In the genomic region with DNA sequence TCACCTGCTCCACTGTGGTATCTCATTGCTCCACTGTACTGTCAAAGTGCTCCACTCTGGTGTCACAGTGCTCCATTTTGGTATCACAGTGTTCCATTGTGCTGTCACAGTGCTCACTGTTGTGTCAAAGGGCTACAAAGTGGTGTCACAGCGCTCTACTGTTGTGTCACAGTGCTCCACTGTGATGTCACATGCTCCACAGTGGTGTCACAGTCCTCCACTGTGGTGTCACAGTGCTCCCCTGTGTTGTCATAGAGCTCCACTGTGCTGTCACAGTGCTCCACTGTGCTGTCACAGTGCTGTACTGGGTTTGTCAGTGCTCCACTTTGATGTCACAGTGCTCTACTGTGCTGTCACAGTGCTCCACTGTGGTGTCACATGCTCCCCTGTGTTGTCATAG, we compare ENCODE assay signal across 27 mouse cellular contexts.
A peak's percentile ranks its signal among the peaks of the same experiment; 100 is the strongest.
DNase-seq lines count a peak whose midpoint lies in the region; ATAC-seq and TF ChIP-seq lines count a peak whose summit lies in the region.
"Had no signal": no experiment of that assay in that cellular context is flagged by ENCODE, and none has a peak within 500 bp of the region (broad histone marks: within the 10 kb centered on the region; RNA-seq: fewer than 3 reads in every experiment).

No protein-coding gene starts in this region.

- H3K4me2 ChIP-seq in liver, embryonic 11.5 days = no peak overlapping the region
- no peak overlapping the region for H3K4me2 ChIP-seq in limb, embryonic 11.5 days (ENCODE audit: low read depth, severe bottlenecking)
- H3K4me2 ChIP-seq in stomach, postnatal 0 days (replicated peaks; ENCODE audit: low read depth) = no peak overlapping the region
- H3K4me2 ChIP-seq: embryonic facial prominence, embryonic 13.5 days; forebrain, embryonic 13.5 days; heart, embryonic 12.5 days; hindbrain, embryonic 13.5 days; midbrain, embryonic 12.5 days had no signal

- peak; percentile 1 for DNase-seq in liver
- no peak for DNase-seq in liver, embryonic 11.5 days (ENCODE audit: low spot score)
- DNase-seq in testis, postnatal 10 days (ENCODE audit: low spot score) = peak; percentile 17
- no peak for DNase-seq in testis, postnatal 14 days (ENCODE audit: low spot score)
- peak; percentile 16 for DNase-seq in limb, embryonic 11.5 days (ENCODE audit: low spot score)
- DNase-seq in stomach, postnatal 0 days (ENCODE audit: low spot score) = peak; percentile 8
- DNase-seq in lung, postnatal 10 days = no peak
- no peak for DNase-seq in urinary bladder, adult 18-20 months (ENCODE audit: low spot score in 2 of 2)
- DNase-seq: adrenal gland, postnatal 14 days; cerebellum, adult 11-12 months; cerebellum, postnatal 10 days; gastrocnemius, postnatal 10 days; heart, postnatal 4 days; kidney, adult 9 months; kidney, postnatal 10 days; layer of hippocampus, adult 9-11 months; right cerebral cortex, adult 18-20 months; spleen, adult 18-20 months had no signal

- no peaks in the 10 kb centered on the region for H3K27me3 ChIP-seq in liver, embryonic 11.5 days (replicated peaks; ENCODE audit: control insufficient read depth, insufficient read depth, low read length)
- H3K27me3 ChIP-seq in limb, embryonic 11.5 days (ENCODE audit: control insufficient read depth, insufficient read depth, low read length) = no peaks in the 10 kb centered on the region
- H3K27me3 ChIP-seq in stomach, postnatal 0 days (ENCODE audit: control insufficient read depth, insufficient read depth, low read length) = no peaks in the 10 kb centered on the region
- H3K27me3 ChIP-seq: embryonic facial prominence, embryonic 13.5 days; forebrain, embryonic 13.5 days; heart, embryonic 12.5 days; hindbrain, embryonic 13.5 days; midbrain, embryonic 12.5 days had no signal

- TF ChIP-seq EP300 in stomach, postnatal 0 days (optimal IDR thresholded peaks at IDR 0.05) = no peak

- H3K36me3 ChIP-seq in liver, embryonic 11.5 days (ENCODE audit: control insufficient read depth, insufficient read depth, low read length) = no peaks in the 10 kb centered on the region; the same call in 1 of the 2 replicates
- no peaks in the 10 kb centered on the region for H3K36me3 ChIP-seq in limb, embryonic 11.5 days (ENCODE audit: control insufficient read depth, insufficient read depth, low read length)
- H3K36me3 ChIP-seq in stomach, postnatal 0 days (ENCODE audit: control insufficient read depth, insufficient read depth, low read length) = no peaks in the 10 kb centered on the region
- H3K36me3 ChIP-seq: embryonic facial prominence, embryonic 13.5 days; G1E; heart, embryonic 12.5 days; hindbrain, embryonic 13.5 days; midbrain, embryonic 12.5 days had no signal

- H3K4me1 ChIP-seq in liver, embryonic 11.5 days (replicated peaks; ENCODE audit: control insufficient read depth, insufficient read depth, low read length) = no peaks in the 10 kb centered on the region
- no peaks in the 10 kb centered on the region for H3K4me1 ChIP-seq in limb, embryonic 11.5 days (ENCODE audit: control insufficient read depth, insufficient read depth, low read length)
- H3K4me1 ChIP-seq in stomach, postnatal 0 days (replicated peaks; ENCODE audit: control insufficient read depth, insufficient read depth) = no peaks in the 10 kb centered on the region
- H3K4me1 ChIP-seq: embryonic facial prominence, embryonic 13.5 days; forebrain, embryonic 13.5 days; heart, embryonic 12.5 days; hindbrain, embryonic 13.5 days; midbrain, embryonic 12.5 days had no signal

- H3K4me3 ChIP-seq in liver, embryonic 11.5 days (ENCODE audit: low read depth, low read length) = no peak overlapping the region
- H3K4me3 ChIP-seq in limb, embryonic 11.5 days (ENCODE audit: low read depth, low read length) = no peak overlapping the region
- H3K4me3 ChIP-seq in stomach, postnatal 0 days (ENCODE audit: low read depth, low read length) = no peak overlapping the region
- H3K4me3 ChIP-seq: embryonic facial prominence, embryonic 13.5 days; erythroblast, embryonic 14.5 days; forebrain, embryonic 13.5 days; heart, embryonic 12.5 days; hindbrain, embryonic 13.5 days; midbrain, embryonic 12.5 days had no signal

- peaks cover 88% of the 10 kb centered on the region for H3K9me3 ChIP-seq in liver, embryonic 11.5 days (ENCODE audit: control insufficient read depth, low read length)
- H3K9me3 ChIP-seq in limb, embryonic 11.5 days (ENCODE audit: control insufficient read depth, low read length) = peaks cover 91% of the 10 kb centered on the region
- 0 out of 2 replicates have a peak, but pooled peaks cover 4% of the 10 kb centered on the region for H3K9me3 ChIP-seq in stomach, postnatal 0 days (ENCODE audit: control insufficient read depth, low read length)

- no peak overlapping the region for H3K9ac ChIP-seq in liver, embryonic 11.5 days (ENCODE audit: low read depth, low read length)
- no peak overlapping the region for H3K9ac ChIP-seq in limb, embryonic 11.5 days (ENCODE audit: low read length)
- no peak overlapping the region for H3K9ac ChIP-seq in stomach, postnatal 0 days (ENCODE audit: low read length)
- H3K9ac ChIP-seq: embryonic facial prominence, embryonic 13.5 days; forebrain, embryonic 13.5 days; heart, embryonic 12.5 days; hindbrain, embryonic 13.5 days; midbrain, embryonic 12.5 days had no signal

- H3K27ac ChIP-seq in liver, embryonic 11.5 days (ENCODE audit: low read depth, low read length) = no peak overlapping the region
- H3K27ac ChIP-seq in limb, embryonic 11.5 days (replicated peaks; ENCODE audit: low read depth, low read length) = no peak overlapping the region
- H3K27ac ChIP-seq in stomach, postnatal 0 days (replicated peaks) = no peak overlapping the region
- H3K27ac ChIP-seq: embryonic facial prominence, embryonic 13.5 days; forebrain, embryonic 13.5 days; hindbrain, embryonic 13.5 days; macrophage; midbrain, embryonic 12.5 days had no signal

- TF ChIP-seq CTCF in stomach, postnatal 0 days (IDR thresholded peaks at IDR 0.05; ENCODE audit: low read depth) = no peak

- 50% methylated on average over 1 of the region's 1 CpGs for WGBS in liver, embryonic 11.5 days
- WGBS in limb, embryonic 11.5 days = 68% methylated on average over 1 of the region's 1 CpGs
- 61% methylated on average over 1 of the region's 1 CpGs for WGBS in stomach, postnatal 0 days

- no peak for ATAC-seq in liver, embryonic 11.5 days (replicated peaks; ENCODE audit: low FRiP score)
- no peak for ATAC-seq in limb, embryonic 11.5 days (ENCODE audit: insufficient number of reproducible peaks, low FRiP score, low TSS enrichment, low read depth)
- ATAC-seq in stomach, postnatal 0 days (ENCODE audit: low FRiP score, low TSS enrichment) = peak; percentile 14; the same call in 1 of the 2 replicates
- ATAC-seq: forebrain, embryonic 13.5 days; intestine, embryonic 16.5 days had no signal

Comparison
In these comparisons a context has a peak if more than half of its experiments do, and no peak if none do; other contexts are left out.
1. DNase-seq: peak in liver (single experiment), testis, postnatal 10 days (single experiment), limb, embryonic 11.5 days (single experiment) and stomach, postnatal 0 days (single experiment); none in liver, embryonic 11.5 days (single experiment), testis, postnatal 14 days (single experiment), lung, postnatal 10 days (single experiment) and urinary bladder, adult 18-20 months (0 of 2).